Mouse (Mus musculus) hindbrain, embryonic 14.5 days (tissue): ENCODE measurements around the gene Faf1. TPM values are rescaled to one million over a fixed set of nuclear protein-coding genes. Genes with fewer than 3 reads are reported as not detected.
A peak's percentile ranks its signal among the peaks of the same experiment; 100 is the strongest.

ENCODE experiments used
- ATAC-seq: fragments of 200-750 bp; cut with Nextera tagmentation; 2 replicates; pipeline ENCODE4 v1.8.0; 2017; ENCODE audit warnings: moderate number of reproducible peaks, mild to moderate bottlenecking, moderate TSS enrichment, moderate library complexity; ENCODE audit not compliant: low FRiP score
- DNase-seq: peaks from one replicate; pipeline ENCODE4 v3.0.0-alpha.2; 2015; ENCODE audit warnings: low spot score
- H3K27ac ChIP-seq: fragments of 300-500 bp; sonication (generic); 2 replicates; pipeline ENCODE4 v1.5.1; 2014; ENCODE audit warnings: mild to moderate bottlenecking, moderate library complexity
- H3K27me3 ChIP-seq: fragments of 300-500 bp; sonication (generic); 2 replicates; pipeline ENCODE4 v1.6.1; 2014; ENCODE audit warnings: mild to moderate bottlenecking, low read length, mixed read lengths; ENCODE audit not compliant: control insufficient read depth, insufficient read depth
- H3K36me3 ChIP-seq: fragments of 300-500 bp; sonication (generic); replicated peaks from 2 replicates; pipeline ENCODE4 v1.6.1; 2014; ENCODE audit not compliant: control insufficient read depth, insufficient read depth
- H3K4me1 ChIP-seq: fragments of 300-500 bp; sonication (generic); replicated peaks from 2 replicates; pipeline ENCODE4 v1.6.1; 2014; ENCODE audit warnings: antibody characterized with exemption, low read length, mixed read lengths; ENCODE audit not compliant: control insufficient read depth, insufficient read depth
- H3K4me2 ChIP-seq: fragments of 300-500 bp; sonication (generic); replicated peaks from 2 replicates; pipeline ENCODE4 v1.6.1; 2014; ENCODE audit warnings: mild to moderate bottlenecking, moderate library complexity
- H3K4me3 ChIP-seq: fragments of 300-500 bp; sonication (generic); replicated peaks from 2 replicates; pipeline ENCODE4 v1.5.1; 2014; ENCODE audit warnings: mild to moderate bottlenecking, low read length
- H3K9ac ChIP-seq: fragments of 300-500 bp; sonication (generic); 2 replicates; pipeline ENCODE4 v1.6.1; 2014
- H3K9me3 ChIP-seq: fragments of 300-500 bp; sonication (generic); 2 replicates; pipeline ENCODE4 v1.6.1; 2016; ENCODE audit warnings: low read length; ENCODE audit not compliant: control insufficient read depth
- WGBS: fragments of 180-500 bp; shearing (Covaris S2); extraction: QIAGEN DNeasy Blood & Tissue Kit; methylation state at CpG from one replicate; pipeline ENCODE4 v1.1.7; 2014; 5-methylcytosine and 5-hydroxymethylcytosine counted together
- polyA plus RNA-seq: library from polyadenylated mRNA; unstranded; fragments of >200 nt; fragmentation: Nextera tagmentation; extraction: Ambion mirVana; gene quantifications from 2 replicates; pipeline ENCODE4 v1.2.1, GENCODE M21; 2014

The Faf1 gene
- polyA plus RNA-seq, result 47.1 and 50.7 TPM in 2 replicates

DNA sequence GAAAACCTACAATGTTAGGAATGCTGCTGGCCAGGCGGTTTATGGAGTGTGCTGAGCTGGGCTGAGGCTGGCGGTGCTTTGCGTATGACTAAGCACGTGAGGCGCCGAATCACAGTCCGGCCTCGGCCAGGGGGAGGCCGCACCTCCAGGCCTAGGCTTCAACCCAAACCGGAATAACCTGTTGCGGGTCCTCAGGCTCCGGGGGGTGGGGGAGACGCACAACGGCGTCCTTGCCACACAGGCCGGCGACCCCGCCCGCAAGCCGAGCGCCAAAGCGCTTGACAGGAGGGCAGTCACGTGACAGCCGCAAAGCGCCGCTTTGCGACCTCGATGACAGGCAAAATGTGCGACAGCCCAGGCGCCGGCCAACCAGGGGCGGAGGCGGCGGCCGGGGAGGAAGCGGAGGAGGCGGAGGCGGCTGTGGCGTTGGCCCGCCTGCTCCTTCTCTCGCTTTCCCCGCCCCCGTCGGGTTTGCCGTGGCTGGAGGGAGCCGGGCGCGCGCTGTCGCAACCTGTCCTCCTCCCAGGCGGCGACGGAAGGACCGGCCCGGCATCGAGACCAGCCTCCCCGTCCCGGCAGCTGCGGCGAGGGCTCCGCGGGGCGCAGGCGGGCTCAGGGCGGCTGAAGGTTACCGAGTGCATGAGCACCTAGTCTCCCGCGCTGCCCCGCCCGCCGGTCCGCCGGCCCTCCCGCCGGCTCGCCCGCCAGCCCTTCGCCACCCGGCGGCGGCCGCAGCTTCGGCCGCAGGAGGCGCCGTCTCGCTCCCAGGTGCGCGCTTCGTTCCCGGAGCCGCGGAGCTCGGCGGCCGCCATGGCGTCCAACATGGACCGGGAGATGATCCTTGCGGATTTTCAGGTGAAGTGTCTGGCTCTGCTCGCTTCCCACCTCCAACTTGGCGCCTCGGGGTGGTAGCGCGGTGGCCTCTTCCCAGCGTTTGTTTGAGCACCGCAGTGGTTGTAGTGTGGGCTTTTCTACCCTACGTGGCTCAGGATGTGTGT lies at the start of gene Faf1:
Gene Faf1, plus strand, starts transcription at position 371 of the 998 bp plus-strand sequence.
- H3K36me3 ChIP-seq, result no peaks in the 10 kb centered on the region
- H3K9ac ChIP-seq, result peak within 1 kb of the TSS; percentile 93
- H3K4me3 ChIP-seq, result peak within 1 kb of the TSS; percentile 92
- ATAC-seq (peak; percentile 98), DNase-seq (peak; percentile 97)
- peak within 1 kb of the TSS; percentile 97 for H3K27ac ChIP-seq
- peak within 1 kb of the TSS; percentile 68 for H3K4me2 ChIP-seq
- under 1% methylated on average over 85 of the region's 107 CpGs for WGBS
- H3K9me3 ChIP-seq, result no peaks in the 10 kb centered on the region
- no peaks in the 10 kb centered on the region for H3K27me3 ChIP-seq
- H3K4me1 ChIP-seq, result peaks cover 9% of the 10 kb centered on the region

DNA sequence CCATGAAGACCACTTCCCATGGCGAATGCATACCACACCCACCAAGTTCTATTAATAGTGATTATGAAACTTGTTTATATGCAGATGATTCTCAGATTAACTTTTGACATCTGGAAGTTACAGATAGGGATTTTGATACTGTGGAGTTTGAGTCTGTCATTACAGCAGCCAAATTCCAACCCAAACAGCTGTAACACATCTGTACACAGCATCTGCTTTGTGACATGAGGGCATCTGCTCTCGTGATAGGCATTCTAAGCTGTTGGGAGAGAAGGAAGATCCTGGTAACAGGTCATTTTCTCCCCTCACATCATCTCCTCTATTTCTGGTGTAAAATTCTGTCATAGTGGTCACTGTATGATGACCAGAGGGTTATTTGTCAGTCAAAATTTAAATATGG lies 46.2 kb upstream of the Faf1 start:
- no peaks in the 10 kb centered on the region for H3K4me1 ChIP-seq
- no peak overlapping the region for H3K4me3 ChIP-seq
- no peak overlapping the region for H3K27ac ChIP-seq
- no peak overlapping the region for H3K9ac ChIP-seq
- no peaks in the 10 kb centered on the region for H3K36me3 ChIP-seq
- H3K4me2 ChIP-seq, result no peak overlapping the region
- WGBS, result 75% methylated on average over 2 of the region's 2 CpGs
- H3K9me3 ChIP-seq, result no peaks in the 10 kb centered on the region
- ATAC-seq (no peak), DNase-seq (no peak)
- no peaks in the 10 kb centered on the region for H3K27me3 ChIP-seq

DNA sequence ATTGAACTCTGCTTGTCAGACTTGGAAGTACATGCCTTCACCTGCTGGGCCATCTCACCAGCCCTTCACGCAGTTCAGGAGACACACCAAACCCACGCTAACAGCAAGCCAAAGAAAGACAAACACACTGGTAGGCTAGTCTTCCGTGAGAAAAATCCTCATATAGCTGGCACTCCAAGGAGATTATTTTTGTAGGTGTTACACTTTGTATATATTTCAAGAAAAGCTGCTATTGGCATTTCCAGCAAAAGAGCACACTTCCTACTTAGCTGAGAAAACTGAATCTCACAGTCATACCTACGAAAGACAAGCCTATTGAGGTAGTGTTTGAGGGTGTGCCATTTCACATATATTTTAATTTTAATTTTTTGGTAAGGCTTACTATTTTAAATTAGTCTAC lies 45.4 kb upstream of the Faf1 start:
- Histone ChIP-seq H3K9me3 (no peaks in the 10 kb centered on the region), H3K4me2 (no peak overlapping the region), H3K9ac (no peak overlapping the region), H3K4me1 (no peaks in the 10 kb centered on the region), H3K27ac (no peak overlapping the region), H3K27me3 (no peaks in the 10 kb centered on the region), H3K4me3 (no peak overlapping the region), H3K36me3 (no peaks in the 10 kb centered on the region)
- DNase-seq (no peak), ATAC-seq (no peak)
- WGBS, result 90% methylated on average over 4 of the region's 4 CpGs

DNA sequence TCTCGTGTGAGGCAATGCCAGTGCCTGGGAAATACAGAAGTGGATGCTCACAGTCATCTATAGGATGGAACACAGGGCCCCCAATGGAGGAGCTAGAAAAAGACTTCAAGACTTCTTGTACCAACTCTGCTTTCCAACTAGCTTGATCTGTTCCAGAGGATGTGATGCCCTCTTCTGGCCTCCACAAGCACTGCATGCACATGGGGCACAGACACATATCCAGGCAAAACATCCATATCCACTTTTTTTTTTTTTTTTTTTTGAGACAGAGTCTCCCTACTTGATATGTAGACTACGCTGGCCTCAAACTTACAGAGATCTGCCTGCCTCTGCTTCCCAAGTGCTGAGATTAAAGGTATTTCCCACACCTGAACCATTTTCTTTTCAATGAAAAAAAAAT lies 41.4 kb upstream of the Faf1 start:
- Histone ChIP-seq H3K4me1 (no peaks in the 10 kb centered on the region), H3K4me2 (no peak overlapping the region), H3K27ac (no peak overlapping the region), H3K36me3 (no peaks in the 10 kb centered on the region), H3K4me3 (no peak overlapping the region), H3K9ac (no peak overlapping the region), H3K27me3 (no peaks in the 10 kb centered on the region), H3K9me3 (no peaks in the 10 kb centered on the region)
- ATAC-seq (no peak), DNase-seq (no peak)
- WGBS, result 95% methylated on average over 2 of the region's 2 CpGs

DNA sequence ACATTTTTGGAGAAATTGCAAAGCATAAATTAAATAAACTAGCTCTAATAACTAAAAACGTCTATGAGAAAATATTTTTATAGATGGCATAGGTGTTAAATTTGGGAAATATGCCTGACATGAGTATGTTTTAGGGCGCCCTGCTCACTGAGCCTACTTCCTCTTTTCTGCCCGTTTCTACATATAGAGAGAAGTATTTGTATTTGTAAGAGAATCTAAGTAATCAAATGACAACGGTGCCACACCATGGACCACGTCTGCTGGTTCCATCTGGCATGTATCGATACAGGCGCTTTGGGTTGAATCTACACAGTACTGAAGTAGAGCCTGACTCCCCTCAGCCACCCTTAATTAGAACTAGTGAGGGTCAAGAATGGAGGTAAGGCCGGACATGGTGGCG lies 37.0 kb upstream of the Faf1 start:
- 90% methylated on average over 9 of the region's 9 CpGs for WGBS
- no peak overlapping the region for H3K4me2 ChIP-seq
- H3K4me1 ChIP-seq, result no peaks in the 10 kb centered on the region
- no peaks in the 10 kb centered on the region for H3K9me3 ChIP-seq
- H3K27ac ChIP-seq, result no peak overlapping the region
- H3K4me3 ChIP-seq, result no peak overlapping the region
- H3K9ac ChIP-seq, result no peak overlapping the region
- no peak for DNase-seq
- H3K27me3 ChIP-seq, result no peaks in the 10 kb centered on the region
- no peak for ATAC-seq
- H3K36me3 ChIP-seq, result no peaks in the 10 kb centered on the region

DNA sequence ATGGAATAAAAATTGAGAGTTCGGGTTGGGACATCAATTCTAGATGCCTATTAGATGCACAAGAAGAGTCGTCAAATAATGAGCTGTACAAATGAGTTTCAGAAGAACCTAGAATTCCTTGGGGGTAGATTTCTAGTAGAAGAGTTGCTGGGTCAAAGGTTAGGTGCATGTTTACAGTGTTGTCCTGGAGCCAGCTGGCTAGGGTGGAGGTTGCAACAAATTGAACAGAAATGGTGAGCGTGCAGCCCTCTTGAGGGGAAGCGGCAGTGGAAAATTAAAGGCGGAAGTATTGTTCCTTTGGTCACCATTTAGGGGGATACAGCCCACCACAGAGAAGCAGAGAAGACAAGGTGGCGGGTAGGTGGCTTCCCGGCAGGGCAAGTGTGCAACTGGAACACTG lies 36.2 kb upstream of the Faf1 start:
- ATAC-seq, result no peak
- no peaks in the 10 kb centered on the region for H3K4me1 ChIP-seq
- no peaks in the 10 kb centered on the region for H3K27me3 ChIP-seq
- no peak overlapping the region for H3K4me2 ChIP-seq
- no peaks in the 10 kb centered on the region for H3K9me3 ChIP-seq
- no peak overlapping the region for H3K27ac ChIP-seq
- DNase-seq, result no peak
- 90% methylated on average over 7 of the region's 7 CpGs for WGBS
- H3K9ac ChIP-seq, result no peak overlapping the region
- no peaks in the 10 kb centered on the region for H3K36me3 ChIP-seq
- H3K4me3 ChIP-seq, result no peak overlapping the region

DNA sequence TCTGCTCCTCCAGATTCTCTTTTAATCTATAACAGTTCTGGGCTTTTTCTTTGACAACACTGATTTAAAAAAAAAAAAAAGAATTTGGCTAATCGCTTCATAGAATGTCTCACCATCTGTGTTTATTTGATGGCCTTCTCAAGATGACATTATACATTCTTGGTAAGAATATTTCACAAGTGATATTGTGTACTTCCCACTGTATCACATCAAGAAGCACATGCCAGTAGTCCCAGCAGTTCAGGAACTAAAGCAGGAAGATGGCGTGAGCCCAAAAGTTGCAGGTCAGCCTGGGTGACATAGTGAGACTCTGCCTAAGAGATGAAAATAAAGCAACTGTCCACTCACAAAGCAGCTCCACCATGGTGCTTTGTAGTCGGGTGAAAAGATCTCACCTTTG lies 34.9 kb upstream of the Faf1 start:
- H3K36me3 ChIP-seq, result no peaks in the 10 kb centered on the region
- no peak overlapping the region for H3K4me3 ChIP-seq
- H3K9ac ChIP-seq, result no peak overlapping the region
- H3K27me3 ChIP-seq, result no peaks in the 10 kb centered on the region
- H3K4me2 ChIP-seq, result no peak overlapping the region
- DNase-seq, result no peak
- H3K9me3 ChIP-seq, result no peaks in the 10 kb centered on the region
- no peaks in the 10 kb centered on the region for H3K4me1 ChIP-seq
- 65% methylated on average over 3 of the region's 3 CpGs for WGBS
- no peak overlapping the region for H3K27ac ChIP-seq
- no peak for ATAC-seq

DNA sequence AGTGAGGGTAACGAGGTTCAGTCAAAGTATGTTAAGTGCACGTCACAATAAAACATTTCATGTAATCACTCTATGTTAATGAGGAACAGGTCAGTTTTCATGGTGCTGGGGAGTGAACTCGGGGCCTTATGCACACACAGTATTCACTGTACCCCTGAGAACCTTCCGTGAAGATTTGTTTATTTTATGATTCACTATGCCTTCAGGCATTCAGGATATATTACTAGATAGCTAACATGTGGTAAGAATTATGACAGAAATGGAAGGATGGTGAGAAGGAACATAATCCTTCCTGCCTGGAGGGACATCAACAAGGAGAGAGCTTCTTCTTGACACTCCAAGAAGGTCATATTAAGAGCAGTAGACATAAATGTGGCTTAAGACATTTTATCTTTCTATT lies 29.1 kb upstream of the Faf1 start:
- DNase-seq (no peak), ATAC-seq (no peak)
- 0 out of 2 replicates have a peak, but pooled peaks cover 10% of the 10 kb centered on the region for H3K27me3 ChIP-seq
- 82% methylated on average over 4 of the region's 4 CpGs for whole genome bisulfite sequencing
- H3K4me2 ChIP-seq, result no peak overlapping the region
- no peaks in the 10 kb centered on the region for H3K4me1 ChIP-seq
- no peak overlapping the region for H3K4me3 ChIP-seq
- no peaks in the 10 kb centered on the region for H3K36me3 ChIP-seq
- H3K9ac ChIP-seq, result no peak overlapping the region
- H3K9me3 ChIP-seq, result no peaks in the 10 kb centered on the region
- no peak overlapping the region for H3K27ac ChIP-seq

DNA sequence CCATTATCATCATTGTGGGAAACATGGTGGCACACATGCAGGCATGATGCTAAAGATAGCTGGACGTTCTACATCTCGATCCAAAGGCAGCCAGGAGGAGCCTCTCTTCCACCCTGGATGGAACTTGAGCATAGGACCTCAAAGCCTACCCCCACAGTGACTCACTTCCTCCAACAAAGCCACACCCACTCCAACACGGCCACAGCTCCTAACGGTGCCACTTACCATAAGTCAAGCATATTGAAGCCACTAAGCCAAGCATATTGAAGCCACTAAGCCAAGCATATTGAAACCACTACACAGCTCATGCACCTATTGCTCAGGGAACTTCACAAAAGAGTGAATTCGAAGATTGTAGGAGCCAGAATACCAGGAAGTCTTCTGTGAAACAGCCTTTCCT lies 27.1 kb upstream of the Faf1 start:
- no peak overlapping the region for H3K27ac ChIP-seq
- DNase-seq (no peak), ATAC-seq (no peak)
- H3K36me3 ChIP-seq, result no peaks in the 10 kb centered on the region
- H3K9ac ChIP-seq, result no peak overlapping the region
- H3K4me1 ChIP-seq, result no peaks in the 10 kb centered on the region
- no peak overlapping the region for H3K4me3 ChIP-seq
- 89% methylated on average over 5 of the region's 5 CpGs for WGBS
- H3K4me2 ChIP-seq, result no peak overlapping the region
- H3K27me3 ChIP-seq, result peaks cover 21% of the 10 kb centered on the region
- H3K9me3 ChIP-seq, result no peaks in the 10 kb centered on the region
